Mouse (Mus musculus) layer of hippocampus, adult 11-12 months (tissue): ENCODE measurements around the gene Mutyh.

Experiments used
- DNase-seq: peaks from one replicate; pipeline ENCODE4 v3.0.0; 2022; ENCODE audit warnings: low spot score

The Mutyh gene

GRCm38 (mm10) chr4:116807197-116808129, at the start of gene Mutyh, which contains the start of gene Toe1:
TSS of gene Mutyh (plus strand) at chr4:116807723.
TSS of gene Toe1 (minus strand) at chr4:116807640.
- DNase-seq = peak; percentile 93

- no peak for DNase-seq
These were observed 45.6 kb upstream of the Mutyh start for GRCm38 (mm10) chr4:116761914-116762313.

GRCm38 (mm10) chr4:116764001-116764400, 43.5 kb upstream of the Mutyh start:
- no peak for DNase-seq

- no peak for DNase-seq
These were observed 39.0 kb upstream of the Mutyh start for GRCm38 (mm10) chr4:116768510-116768909.

GRCm38 (mm10) chr4:116769060-116769459, 38.5 kb upstream of the Mutyh start:
- no peak for DNase-seq

GRCm38 (mm10) chr4:116776391-116776790, 31.1 kb upstream of the Mutyh start:
- DNase-seq = no peak

- no peak for DNase-seq
These were observed 30.4 kb upstream of the Mutyh start for GRCm38 (mm10) chr4:116777079-116777478.

- no peak for DNase-seq
These were observed 27.0 kb upstream of the Mutyh start for GRCm38 (mm10) chr4:116780541-116780940.

- no peak for DNase-seq
These were observed 26.2 kb upstream of the Mutyh start for GRCm38 (mm10) chr4:116781366-116781765.

- DNase-seq = peak; percentile 36
These were observed 25.4 kb upstream of the Mutyh start for GRCm38 (mm10) chr4:116782171-116782570.

- no peak for DNase-seq
These were observed 20.9 kb upstream of the Mutyh start for GRCm38 (mm10) chr4:116786587-116786986.

GRCm38 (mm10) chr4:116787985-116788760, 19.4 kb upstream of the Mutyh start:
- DNase-seq = no peak

GRCm38 (mm10) chr4:116788956-116789355, 18.6 kb upstream of the Mutyh start:
- peak; percentile 93 for DNase-seq

- no peak for DNase-seq
These were observed 15.1 kb upstream of the Mutyh start for GRCm38 (mm10) chr4:116792453-116792852.

GRCm38 (mm10) chr4:116794273-116794672, 13.2 kb upstream of the Mutyh start:
- no peak for DNase-seq

- DNase-seq = no peak
These were observed 10.9 kb upstream of the Mutyh start for GRCm38 (mm10) chr4:116796442-116797110.

GRCm38 (mm10) chr4:116799901-116800300, 7.6 kb upstream of the Mutyh start:
- DNase-seq = no peak

GRCm38 (mm10) chr4:116811012-116811411, 3.5 kb downstream of the Mutyh start:
- DNase-seq = no peak

- no peak for DNase-seq
These were observed 7.8 kb downstream of the Mutyh start for GRCm38 (mm10) chr4:116815276-116815675.

- peak; percentile 59 for DNase-seq
These were observed 10.0 kb downstream of the Mutyh start for GRCm38 (mm10) chr4:116817486-116817885.

- DNase-seq = no peak
These were observed 12.7 kb downstream of the Mutyh start for GRCm38 (mm10) chr4:116819968-116820901.
